Mouse (Mus musculus) adrenal gland, postnatal 4 days (tissue): Measurements from ENCODE around the gene Kif16b. TPM values are rescaled to one million over a fixed set of nuclear protein-coding genes. Genes with fewer than 3 reads are reported as not detected.
"Not testable (repeated sequence)": the region's sequence is repeated elsewhere in the genome, so short reads cannot be mapped to it uniquely, and the experiment has no call there.

Source experiments
- DNase-seq, 2 experiments: peaks; one replicate each; pipeline ENCODE4 v3.0.0; 2021 to 2022; ENCODE audit warnings: low spot score in 2 of 2, mixed read lengths in 2 of 2
- total RNA-seq, 2 experiments: library from RNA; stranded (reverse); gene quantifications; 2 replicates each; pipeline ENCODE4 v1.2.3; 2021

The Kif16b gene
- total RNA-seq, 2 experiments from 2014 or later = 22.6 to 26.0 TPM

DNA sequence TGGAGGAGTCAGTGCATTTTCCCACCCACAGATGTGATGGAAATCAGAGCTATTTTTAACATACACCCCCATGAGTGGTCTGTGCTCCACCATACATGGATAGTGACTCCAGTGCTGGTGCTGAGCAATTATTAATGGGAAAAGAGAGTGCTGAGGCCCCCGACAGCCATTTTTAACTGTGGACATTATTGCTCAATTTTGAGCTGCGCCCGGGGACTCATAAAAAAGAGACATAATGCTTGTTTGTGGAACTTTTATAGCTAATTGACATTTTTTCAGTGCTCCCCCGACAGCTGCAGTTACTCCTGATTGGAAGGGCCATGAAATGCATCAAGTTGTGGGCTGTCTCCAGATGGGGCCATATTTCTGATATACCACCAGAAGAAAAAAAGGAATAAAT, 302.1 kb downstream of the Kif16b start:
- no peak for DNase-seq

DNA sequence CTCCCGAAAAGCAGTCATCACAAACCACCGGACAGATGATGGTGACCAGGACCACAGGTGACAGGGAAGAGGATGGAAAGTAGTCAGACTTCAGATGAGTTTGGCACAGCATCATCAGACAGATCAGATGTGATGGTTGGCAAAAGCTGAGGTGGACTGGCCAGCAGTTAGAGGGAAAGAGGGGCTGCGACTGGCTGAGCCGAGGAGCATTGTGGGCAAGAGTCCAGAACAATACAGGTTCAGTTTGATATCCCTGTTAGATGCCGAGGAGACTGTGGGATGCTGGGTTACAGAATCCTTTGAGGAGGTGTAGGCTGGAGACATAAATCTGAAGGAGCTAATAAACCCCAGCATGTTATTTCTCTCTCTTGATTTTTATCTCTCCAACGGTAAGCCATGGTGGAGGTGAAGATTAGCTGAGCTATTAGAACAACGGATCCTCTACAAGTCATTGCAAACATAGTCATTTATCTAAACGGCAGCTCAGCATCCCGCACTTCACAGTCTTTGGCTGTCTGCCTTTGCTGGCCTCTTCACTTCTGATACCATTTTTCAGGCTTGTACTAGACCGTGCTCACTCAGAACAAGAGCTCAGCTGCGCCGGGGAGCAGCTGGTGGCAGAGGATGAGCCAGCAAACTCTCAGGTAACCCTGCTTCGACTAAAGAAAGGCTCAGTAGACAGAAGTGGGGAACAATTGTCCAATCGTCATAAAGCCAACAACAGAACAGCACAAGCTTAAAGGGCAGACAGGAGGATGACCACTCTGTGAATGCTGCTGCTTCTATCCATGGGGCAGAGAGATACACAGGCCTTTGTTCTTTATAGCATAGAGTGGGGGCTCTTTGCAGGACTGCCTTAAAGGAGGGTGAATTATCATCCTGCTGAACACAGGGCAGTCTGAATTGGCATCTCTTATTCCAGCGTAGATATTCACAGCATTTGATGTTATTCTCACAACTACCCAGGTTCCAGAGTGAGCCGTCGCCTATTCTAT, 304.9 kb downstream of the Kif16b start:
- no peak for DNase-seq

DNA sequence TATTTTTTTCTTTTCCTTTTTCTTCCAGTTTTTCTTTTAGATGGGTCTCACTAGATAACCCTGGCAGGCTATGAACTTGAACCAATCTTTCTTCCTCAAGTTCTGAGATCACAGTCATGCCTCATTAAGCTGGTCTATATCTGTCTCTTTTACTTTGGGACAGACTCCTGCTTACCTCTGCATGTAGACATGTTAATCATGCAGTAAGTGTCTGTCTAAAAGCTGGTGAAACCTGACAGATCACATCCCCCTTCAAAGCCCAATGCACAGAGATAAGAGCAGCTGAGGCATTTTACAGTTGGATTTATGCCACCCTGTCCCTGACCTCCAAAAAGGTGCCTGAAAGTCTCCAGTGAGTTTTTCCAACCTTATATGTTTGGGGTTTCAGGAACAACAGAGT, 310.4 kb downstream of the Kif16b start:
- DNase-seq = no peak

DNA sequence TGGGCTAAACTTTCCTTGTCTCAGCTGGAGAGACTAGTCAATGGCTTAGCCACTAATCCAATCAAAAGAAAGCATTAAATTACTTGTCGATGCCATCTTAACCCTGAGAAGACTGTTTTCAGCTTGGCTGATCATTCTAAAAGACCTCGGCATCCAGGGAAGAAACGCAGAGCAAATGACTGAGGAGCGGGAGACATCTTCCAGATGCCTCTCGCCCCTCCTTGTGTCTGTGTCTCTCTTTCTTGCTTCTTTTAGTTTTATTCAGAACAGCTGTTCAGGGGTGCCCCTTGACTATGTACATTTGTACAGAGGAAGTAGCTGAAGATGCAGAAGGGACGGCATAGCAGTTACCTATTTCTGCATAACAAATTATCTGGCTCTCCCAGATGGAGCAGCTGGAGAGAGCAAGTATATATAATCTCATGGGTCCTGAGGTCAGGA, 311.0 kb downstream of the Kif16b start:
- DNase-seq = no peak

DNA sequence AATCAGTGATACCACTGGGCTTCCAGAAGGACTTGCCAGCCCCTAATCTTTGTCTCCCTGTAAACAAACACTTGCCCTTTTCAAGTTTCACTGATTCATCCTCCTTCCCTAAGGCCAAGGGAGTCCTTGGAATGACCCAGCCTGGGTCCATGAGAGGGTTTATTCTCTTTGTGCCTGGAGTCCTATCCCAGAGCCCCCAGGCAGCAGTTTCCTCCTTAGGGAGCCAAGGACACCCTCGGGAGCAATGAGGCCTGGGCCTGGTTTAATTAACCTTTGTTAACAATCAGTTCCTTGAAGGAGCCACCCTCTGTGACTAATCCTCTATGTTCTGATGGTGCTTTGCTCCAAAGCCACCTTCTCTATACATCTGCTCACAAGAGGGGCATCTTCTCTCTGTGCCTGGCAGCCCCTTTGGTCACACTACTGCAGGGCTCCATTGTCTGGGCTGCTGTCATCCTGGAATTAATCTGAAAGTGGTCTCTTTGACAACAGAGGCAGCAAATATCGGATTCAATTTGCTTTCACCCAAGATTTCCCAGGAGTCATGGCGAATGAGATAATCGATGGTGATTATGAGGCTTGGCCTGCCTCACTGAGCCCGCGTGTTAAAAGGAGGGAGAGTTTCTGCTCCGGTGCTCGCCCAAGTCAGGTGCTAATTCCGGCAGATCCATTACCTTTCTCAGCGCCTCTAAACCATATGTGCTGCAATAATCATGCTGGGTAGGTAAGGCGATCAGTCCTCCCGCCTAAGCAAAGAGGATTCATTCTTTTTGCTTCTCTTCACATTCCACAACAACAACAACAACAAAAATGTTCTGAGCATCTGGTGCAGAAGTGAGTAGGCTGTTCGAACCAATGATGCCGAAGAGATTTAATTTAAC, 311.7 kb downstream of the Kif16b start:
- no peak for DNase-seq

DNA sequence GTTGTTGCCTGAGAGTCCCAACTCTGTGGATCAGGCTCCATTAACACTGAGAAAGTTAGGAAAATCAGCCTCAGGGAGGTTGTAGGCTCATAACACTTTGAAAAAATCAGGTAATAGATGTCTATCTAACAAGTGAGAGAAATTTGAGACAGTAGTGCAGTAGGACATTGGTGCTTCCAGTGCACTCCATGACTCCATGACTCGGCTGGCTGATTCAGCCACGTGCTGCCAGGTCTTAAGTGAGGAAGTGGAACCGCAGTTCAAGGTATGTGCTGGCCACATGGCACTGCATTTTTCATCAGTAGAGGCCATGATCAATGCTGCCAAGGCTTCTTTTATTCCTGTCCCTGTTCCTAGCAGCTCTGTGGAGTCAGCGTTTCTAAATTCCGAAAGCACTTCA, 315.5 kb downstream of the Kif16b start:
- no peak for DNase-seq

DNA sequence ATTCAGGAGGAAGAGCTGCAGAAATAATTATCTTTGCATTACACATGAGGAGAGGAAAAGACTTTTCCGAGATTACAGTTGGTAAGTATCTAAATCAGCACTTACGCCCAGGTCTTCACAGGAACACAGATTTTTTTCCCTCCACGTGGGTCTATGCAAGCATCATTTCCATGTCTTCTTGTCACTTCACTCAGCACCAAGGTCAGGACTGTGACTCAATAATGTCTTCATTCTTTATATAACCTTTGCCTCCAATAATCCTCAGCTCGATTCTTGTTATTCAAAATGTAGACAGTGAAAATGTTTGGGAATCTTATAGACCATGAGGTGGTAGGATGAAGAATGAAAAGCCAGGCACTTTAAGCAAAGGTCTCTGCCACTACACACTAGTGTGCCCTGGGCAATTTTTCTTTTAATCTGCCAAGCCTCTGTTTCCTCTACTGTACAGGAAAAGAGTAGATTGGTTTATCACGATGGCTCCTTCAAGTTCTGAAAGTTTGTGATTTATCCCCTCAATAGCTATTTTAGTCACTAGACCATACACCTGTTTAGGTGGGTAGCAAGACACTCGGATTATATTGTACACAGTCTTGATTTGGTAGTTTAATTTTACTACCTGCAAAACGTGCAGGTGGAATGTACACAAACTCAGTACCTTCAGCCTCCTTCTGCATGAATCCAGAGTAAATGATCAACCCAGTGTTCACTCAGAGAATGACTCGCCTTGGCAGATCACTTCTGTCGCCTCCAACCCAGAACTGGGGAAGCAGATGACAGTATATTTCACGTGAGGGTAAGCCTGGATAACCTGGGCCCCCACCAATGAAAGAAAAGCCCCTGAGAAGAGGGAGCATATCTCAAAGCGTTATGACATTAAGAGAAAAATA, 316.2 kb downstream of the Kif16b start:
- DNase-seq = no peak

DNA sequence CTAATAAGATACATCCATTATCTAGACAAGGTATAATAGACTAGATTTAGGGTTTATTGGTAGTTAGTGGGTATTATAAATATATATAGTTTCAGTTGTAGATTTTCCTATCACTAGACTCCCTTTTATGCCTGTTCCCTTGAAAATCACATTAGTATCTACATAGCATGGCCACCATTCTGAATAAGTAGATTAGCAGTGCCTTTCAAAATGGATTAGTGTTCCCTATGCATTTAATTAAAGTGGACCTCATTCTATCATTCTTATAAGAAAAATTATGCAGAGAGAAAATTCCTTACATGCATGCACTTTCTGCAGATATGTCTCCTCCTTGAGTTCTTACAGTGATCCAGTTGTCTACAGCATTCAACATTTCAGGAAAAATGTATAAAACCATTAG, 320.9 kb downstream of the Kif16b start:
- DNase-seq = no peak

DNA sequence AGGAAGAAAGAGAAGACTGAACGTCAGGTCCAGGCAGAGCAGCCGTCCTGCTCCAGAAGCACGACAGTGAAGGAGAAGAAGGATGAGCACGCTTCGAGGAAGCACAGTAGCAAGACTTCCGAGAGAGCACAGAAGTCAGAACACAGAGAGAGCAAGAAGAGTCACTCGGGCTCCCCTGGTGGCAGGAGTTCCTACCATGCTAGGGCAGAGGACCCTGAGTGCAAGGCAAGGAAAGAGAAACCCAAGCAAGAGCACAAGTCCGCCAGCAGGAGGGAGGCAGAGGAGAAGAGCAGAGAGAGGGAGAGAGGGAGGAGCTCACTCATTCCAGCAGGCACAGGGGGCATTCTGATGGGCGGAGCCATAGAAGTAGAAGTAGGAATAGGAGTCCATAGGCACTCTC, 323.9 kb downstream of the Kif16b start:
- DNase-seq = not testable (repeated sequence)

DNA sequence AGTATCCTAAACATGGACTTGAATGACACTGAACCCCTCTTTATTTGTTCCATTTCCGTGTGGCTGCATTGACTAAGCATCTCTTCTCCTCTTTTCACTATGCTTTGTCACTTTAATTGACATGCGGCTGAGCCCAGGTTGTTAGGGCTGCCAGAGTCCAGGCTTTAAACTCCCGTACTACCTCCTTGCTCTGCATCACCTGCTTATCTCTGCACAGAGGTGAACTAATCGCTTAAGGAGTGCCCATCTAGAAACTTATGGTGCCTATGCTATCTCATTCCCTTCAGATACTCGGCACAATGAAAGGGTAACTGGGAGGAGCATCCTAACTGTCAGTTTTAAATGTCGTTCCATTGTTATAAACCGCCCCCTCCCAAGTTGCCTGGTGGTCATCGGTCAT, 331.6 kb downstream of the Kif16b start:
- no peak for DNase-seq

Other genes starting within 250 kb of the Kif16b start
- gene Snrpb2, start 161.5 kb upstream of the Kif16b start, total RNA-seq = 10 to 100 TPM; 64.6 to 65.3 TPM
- gene Otor, start 176.9 kb upstream of the Kif16b start, total RNA-seq = not detected